Mouse (Mus musculus) CD4-positive, CD25-positive, alpha-beta regulatory T cell, adult 4 months (primary cell): Measurements from ENCODE around the gene Scn1b. TPM values are rescaled to one million over a fixed set of nuclear protein-coding genes. Genes with fewer than 3 reads are reported as not detected.

ENCODE experiments used
- ATAC-seq: one replicate; pipeline ENCODE4 v1.8.0; 2017
- polyA plus RNA-seq, 2 experiments: library from polyadenylated mRNA; unstranded; fragments of 100-300 nt; shearing (Covaris generic); gene quantifications; one replicate each; pipeline ENCODE4 v1.2.1; 2017

The Scn1b gene
- polyA plus RNA-seq, 2 experiments from 2014 or later: not detected

- ATAC-seq: no peak
Measured at GRCm38 (mm10) chr7:31149271-31149670, 22.5 kb upstream of the Scn1b start.

GRCm38 (mm10) chr7:31148756-31149155 lies 22.0 kb upstream of the Scn1b start:
- ATAC-seq: no peak

- peak; percentile 46 for ATAC-seq
Measured at GRCm38 (mm10) chr7:31148086-31148485, 21.3 kb upstream of the Scn1b start.

- no peak for ATAC-seq
Measured at GRCm38 (mm10) chr7:31145596-31146160, 18.9 kb upstream of the Scn1b start.

GRCm38 (mm10) chr7:31144886-31145285 lies 18.1 kb upstream of the Scn1b start:
- ATAC-seq: no peak

- no peak for ATAC-seq
Measured at GRCm38 (mm10) chr7:31140941-31141340, 14.1 kb upstream of the Scn1b start.

- no peak for ATAC-seq
Measured at GRCm38 (mm10) chr7:31140302-31140701, 13.5 kb upstream of the Scn1b start.

GRCm38 (mm10) chr7:31139765-31140164 lies 13.0 kb upstream of the Scn1b start:
- peak; percentile 96 for ATAC-seq

GRCm38 (mm10) chr7:31135717-31136116 lies 8.9 kb upstream of the Scn1b start:
- no peak for ATAC-seq

- ATAC-seq: no peak
Measured at GRCm38 (mm10) chr7:31131866-31132265, 5.1 kb upstream of the Scn1b start.

- ATAC-seq: peak; percentile 79
Measured at GRCm38 (mm10) chr7:31130841-31131240, 4.0 kb upstream of the Scn1b start.

GRCm38 (mm10) chr7:31130197-31130596 lies 3.4 kb upstream of the Scn1b start:
- ATAC-seq: no peak

GRCm38 (mm10) chr7:31128157-31128705 lies 1.4 kb upstream of the Scn1b start:
- ATAC-seq: no peak

GRCm38 (mm10) chr7:31126211-31126751 lies 522 bp downstream of the Scn1b start:
- ATAC-seq: no peak

GRCm38 (mm10) chr7:31125116-31125515 lies 1.7 kb downstream of the Scn1b start:
- no peak for ATAC-seq

GRCm38 (mm10) chr7:31124381-31124780 lies 2.4 kb downstream of the Scn1b start:
- no peak for ATAC-seq

GRCm38 (mm10) chr7:31123697-31124096 lies 3.1 kb downstream of the Scn1b start:
- no peak for ATAC-seq

- no peak for ATAC-seq
Measured at GRCm38 (mm10) chr7:31122641-31123631, 3.9 kb downstream of the Scn1b start.

GRCm38 (mm10) chr7:31119556-31119955 lies 7.2 kb downstream of the Scn1b start:
- no peak for ATAC-seq

- ATAC-seq: no peak
Measured at GRCm38 (mm10) chr7:31118486-31118885, 8.3 kb downstream of the Scn1b start.

- no peak for ATAC-seq
Measured at GRCm38 (mm10) chr7:31117465-31117864, 9.3 kb downstream of the Scn1b start.

GRCm38 (mm10) chr7:31116721-31117145 lies 10.1 kb downstream of the Scn1b start:
- no peak for ATAC-seq

GRCm38 (mm10) chr7:31115587-31116043 lies 11.2 kb downstream of the Scn1b start:
- no peak for ATAC-seq
